Mouse (Mus musculus): ENCODE data around the gene Apol9b.
"Not testable (repeated sequence)": the region's sequence is repeated elsewhere in the genome, so short reads cannot be mapped to it uniquely, and the experiment has no call there.

Apol9b gene

DNA sequence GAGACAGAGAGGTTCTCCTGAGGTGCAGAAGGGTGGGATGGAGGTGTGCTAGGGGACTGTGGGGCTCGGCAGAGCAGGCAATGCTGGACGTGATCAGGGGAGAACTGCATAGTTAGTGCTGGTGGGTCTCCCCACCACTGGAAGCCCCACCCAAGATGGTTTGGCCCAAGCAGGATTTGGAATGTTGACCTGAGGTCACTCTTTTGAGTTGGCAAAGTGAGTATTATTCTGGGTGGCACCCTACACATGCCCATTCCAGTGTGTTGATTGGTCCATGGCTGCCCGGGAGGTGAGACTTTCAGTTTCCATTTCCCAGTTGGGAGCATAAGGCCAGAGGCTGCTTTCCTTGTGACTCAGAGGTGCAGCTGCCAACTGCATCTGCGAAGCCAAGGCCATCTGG, at the start of gene Apol9b:
Gene Apol9b, plus strand, starts transcription at position 301 of the 400 bp plus-strand sequence.
- DNase-seq (ENCODE audit: low spot score) = not testable (repeated sequence)

DNA sequence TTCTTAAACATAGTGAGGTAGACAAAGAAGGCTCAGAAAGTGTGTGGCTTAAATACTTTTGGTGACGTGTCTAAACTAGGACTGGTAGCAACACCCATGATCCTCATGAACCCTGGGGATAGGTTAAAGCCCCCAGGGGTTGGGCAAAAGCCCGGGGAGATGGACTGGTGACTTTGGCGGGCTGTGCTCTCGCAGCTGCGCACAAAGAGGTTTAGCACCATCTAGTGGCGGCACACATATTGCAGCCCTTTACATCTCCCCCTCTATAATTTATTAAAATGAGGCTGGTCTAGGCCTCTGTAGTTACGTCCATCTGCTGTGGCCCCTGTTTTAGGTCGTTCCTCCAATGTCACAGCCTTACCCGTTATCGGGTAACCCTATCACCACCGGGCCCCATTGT, 44.9 kb upstream of the Apol9b start:
- DNase-seq (ENCODE audit: low spot score) = peak; percentile 26

DNA sequence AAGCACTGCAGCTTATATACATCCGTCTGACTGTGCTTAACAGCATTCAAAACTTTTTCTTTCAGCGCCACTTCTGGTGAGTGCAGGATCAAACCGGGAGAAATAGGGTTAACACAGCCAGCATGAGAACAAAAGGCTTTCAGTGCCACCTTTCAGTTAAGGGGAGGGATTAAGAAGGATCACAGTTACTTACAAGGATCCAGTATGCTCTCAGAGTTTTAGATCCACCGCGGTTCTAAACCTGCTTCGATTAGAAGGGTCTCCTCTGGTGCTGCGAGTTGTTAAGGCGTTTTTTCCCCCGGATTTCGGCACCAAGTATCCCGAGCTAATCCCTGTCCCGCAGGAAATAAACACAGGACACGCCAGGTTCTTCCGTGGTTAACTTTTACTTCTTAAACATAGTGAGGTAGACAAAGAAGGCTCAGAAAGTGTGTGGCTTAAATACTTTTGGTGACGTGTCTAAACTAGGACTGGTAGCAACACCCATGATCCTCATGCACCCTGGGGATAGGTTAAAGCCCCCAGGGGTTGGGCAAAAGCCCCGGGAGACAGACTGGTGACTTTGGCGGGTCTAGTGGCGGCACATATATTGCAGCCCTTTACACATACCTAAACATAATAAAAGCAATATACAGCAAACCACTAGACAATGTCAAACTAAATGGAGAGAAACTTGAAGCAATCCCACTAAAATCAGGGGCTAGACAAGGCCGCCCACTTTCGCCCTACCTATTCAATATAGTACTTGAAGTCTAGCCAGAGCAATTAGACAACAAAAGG, 37.1 kb upstream of the Apol9b start:
- not testable (repeated sequence) for DNase-seq (ENCODE audit: low spot score)

DNA sequence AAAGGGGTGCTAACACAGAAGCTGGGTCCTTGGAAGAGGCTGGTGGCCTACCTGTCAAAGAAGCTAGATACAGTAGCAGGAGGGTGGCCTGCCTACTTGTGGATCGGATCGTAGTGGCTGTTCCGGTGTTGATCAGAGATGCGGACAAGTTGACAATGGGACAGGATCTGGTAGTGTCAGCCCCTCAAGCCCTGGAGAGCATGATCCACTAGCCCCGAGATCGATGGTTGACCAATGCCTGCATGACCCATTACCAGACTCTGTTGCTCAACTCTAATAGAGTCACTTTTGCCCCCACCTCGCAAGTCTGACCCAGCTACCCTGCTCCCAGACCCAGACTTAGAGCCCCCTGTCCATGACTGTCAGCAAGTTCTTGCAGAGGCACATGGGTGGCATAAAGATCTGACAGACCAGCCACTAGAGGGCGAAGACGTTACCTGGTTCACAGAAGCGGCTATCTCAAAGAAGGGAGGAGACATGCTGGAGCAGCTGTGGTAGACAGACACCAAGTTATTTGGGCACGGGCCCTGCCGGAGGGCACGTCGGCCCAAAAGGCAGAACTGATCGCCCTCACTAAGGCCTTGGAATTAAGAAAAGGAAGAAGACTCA, 34.0 kb upstream of the Apol9b start:
- DNase-seq (ENCODE audit: low spot score) = peak; percentile 5

DNA sequence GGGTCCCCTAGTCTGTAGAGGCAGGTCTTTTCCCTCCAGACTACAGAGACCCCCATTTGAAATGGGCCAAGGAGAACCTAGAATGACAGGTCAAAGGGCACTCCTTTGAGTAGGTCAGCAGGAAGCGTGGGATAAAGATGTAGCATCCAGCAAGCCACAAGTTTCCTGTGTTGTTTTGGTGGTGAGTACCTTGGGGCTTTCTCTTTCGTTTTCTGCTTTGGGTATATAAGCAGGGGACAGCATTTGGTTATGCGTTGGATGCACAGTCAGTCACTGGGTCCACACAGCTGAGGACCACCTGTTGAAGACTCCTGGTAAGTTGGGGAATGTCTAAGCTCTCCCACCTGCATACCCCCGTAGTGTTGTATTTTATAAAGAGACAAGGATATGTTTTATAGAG, 30.2 kb upstream of the Apol9b start, which contains the start of gene Apol7e:
Gene Apol7e, plus strand, starts transcription at position 202 of the 400 bp plus-strand sequence.
- DNase-seq (ENCODE audit: low spot score) = not testable (repeated sequence)

DNA sequence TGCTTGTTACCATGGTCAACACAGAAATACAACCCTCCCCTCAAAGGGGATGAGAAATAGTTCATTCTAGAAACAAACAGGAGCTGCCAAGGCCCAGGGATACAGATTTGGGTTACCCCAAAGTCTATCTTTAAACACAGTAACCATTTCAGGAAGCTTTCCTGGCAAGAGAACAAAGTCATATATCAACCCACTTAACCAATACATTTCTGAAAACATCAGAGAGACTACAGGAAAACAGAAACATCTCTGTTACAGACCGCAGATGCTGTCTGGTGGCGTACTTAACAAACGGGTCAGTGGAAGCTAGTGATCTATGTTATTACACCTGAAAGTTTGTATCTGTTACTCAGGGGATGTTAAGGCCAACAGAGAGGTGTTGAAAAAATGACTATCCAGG, 23.5 kb upstream of the Apol9b start:
- DNase-seq (ENCODE audit: low spot score) = not testable (repeated sequence)

DNA sequence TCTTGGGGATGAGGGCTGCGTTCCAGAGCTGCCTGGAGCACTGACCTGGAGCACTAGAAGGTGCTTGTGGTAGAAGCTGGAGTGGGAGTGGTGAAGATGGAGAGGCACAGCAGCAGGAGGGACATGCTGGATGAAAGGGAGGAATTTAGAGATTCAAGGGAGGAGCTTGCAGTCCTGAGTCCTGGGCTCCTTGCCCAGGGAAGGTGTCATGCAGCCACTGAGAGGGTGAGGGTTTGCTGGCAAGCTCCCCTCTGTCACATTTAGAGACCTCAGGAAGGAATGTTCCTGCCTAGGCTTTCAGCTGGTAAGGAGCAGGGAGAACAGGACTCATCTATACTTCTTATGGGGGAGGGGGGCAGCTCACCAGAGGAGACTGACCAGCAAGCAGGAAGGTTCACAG, 19.9 kb upstream of the Apol9b start:
- not testable (repeated sequence) for DNase-seq (ENCODE audit: low spot score)

DNA sequence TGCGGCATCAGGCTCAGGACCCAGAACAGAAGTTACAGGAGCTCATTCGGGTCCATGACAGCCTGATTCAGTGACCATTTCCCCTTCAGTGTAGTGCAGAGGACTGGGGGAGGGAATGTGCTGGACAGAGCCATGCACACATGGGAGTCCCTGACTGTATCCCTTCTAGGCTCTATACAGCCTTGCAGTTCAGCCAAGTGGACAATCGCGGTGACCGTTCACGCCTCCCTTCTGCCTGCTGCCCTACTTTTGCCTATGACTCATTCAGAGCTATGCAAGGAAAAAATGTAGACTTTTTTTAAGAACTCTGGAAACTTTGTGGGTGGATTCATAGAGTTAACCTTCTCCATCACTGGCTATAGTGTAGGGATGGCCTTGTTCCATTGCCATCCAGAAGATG, 10.6 kb upstream of the Apol9b start:
- not testable (repeated sequence) for DNase-seq (ENCODE audit: low spot score)

DNA sequence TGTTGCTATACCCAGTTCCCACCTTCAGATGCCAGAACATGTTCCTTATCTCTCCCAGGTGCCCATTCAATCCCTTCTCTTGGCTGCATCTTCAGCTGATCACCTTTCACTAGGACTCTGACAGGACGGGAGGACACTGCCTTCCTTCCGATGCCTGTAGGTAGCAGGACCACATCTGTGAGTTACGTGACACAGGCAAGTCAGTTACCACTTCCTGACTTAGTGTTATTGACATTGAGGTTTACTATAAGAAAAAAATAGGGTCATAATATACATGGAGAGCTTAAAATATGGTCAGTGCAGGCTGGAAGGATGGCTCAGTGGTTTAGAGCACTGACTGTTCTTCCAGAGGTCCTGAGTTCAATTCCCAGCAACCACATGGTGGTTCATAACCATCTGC, 7.3 kb upstream of the Apol9b start:
- not testable (repeated sequence) for DNase-seq (ENCODE audit: low spot score)

DNA sequence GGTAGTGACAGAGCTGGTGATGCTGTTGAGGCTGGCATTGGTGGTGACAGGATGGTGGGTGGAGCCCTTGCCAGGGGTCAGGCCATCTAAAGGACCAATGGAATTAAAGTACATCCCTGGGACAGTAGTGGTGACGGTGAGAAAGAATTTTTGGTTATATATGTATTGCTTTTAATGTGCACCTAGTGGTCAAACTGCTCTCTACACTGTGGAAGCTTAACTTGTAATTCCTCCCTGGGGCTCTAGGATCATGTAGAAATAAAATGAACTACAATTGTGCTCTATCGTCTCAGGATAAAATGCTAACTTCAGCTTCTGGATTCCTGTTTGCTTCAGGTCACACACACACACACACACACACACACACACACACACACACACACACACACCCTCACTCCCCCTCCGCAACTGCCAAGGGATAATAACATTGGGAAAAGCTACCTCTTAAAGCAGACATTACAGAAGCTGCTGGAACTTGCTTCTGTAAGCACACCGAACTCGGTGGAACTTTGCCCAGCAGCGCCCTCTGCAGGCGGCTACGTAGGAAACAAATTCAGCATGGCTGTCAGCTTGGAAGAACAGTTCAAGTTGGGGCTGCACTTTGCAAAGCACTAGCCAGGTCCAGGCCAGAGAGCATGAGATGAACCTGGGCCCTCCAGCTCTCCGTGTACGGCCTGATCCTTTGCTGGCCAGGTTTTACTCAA, 4.5 kb upstream of the Apol9b start:
- DNase-seq (ENCODE audit: low spot score) = not testable (repeated sequence)

DNA sequence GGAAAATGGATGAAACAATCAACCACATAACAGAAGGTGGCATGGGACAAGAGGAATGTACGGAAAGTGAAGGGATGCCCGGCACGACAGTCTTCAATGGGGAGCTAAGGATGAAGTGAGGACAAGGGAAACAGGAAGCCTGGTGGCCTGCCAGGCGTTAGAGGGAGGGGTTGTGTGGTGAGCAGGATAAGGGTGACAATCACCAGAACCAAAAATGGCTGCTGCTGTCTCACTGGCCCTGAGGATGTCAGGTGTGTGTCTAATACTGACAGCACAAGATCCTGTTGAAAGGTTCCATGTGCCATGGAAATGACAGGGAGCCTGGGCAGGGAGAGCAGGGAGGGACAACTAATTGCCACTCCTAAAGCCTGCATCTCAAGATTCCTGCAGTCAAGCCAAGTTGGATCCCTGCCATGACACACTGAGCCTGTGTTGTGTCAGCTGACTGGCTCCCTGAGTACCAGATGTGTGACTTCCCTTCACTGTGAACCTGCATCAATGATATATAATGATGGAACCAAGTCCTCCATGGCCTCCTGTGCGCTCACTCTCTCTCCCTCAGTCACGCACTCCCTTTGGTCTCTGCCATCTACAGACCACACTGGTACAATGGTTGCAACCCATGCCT, 3.3 kb upstream of the Apol9b start:
- DNase-seq (ENCODE audit: low spot score) = not testable (repeated sequence)

DNA sequence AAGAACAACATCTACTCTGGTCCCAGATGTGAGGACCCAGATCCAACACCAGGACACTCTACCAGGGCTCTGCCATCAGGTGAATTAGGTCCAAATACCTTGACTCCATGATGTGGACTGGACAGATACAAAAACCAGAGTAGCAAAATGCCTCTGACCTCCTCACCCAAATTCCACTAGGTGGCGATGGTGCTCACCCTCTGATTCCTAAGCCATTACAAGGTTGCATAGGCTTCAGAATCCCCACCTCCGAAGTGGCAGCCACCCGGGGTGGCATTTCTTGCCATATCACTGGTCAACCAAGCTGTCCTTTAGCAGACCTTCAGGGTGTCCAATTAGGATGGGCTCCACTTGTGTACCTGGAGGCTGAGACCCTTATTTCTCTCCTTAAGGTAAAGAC, 1.7 kb upstream of the Apol9b start:
- not testable (repeated sequence) for DNase-seq (ENCODE audit: low spot score)

DNA sequence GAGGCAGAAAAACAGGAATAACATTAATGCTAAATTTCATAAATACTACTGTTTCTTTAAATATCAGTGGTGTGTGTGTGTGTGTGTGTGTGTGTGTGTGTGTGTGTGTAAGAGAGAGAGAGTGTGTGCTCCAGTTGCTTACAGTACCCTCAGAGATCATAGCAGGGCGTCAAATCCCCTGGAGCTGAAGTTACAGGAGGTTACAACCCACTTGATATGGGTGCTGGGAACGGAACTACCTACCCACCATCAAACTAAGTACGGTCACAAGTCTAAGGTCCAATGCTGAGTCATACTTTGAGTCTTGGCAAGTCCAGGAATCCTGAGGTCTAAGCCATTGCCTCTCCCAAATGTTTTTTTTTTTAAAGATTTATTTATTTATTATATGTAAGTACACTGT, 1.1 kb upstream of the Apol9b start:
- DNase-seq (ENCODE audit: low spot score) = not testable (repeated sequence)

DNA sequence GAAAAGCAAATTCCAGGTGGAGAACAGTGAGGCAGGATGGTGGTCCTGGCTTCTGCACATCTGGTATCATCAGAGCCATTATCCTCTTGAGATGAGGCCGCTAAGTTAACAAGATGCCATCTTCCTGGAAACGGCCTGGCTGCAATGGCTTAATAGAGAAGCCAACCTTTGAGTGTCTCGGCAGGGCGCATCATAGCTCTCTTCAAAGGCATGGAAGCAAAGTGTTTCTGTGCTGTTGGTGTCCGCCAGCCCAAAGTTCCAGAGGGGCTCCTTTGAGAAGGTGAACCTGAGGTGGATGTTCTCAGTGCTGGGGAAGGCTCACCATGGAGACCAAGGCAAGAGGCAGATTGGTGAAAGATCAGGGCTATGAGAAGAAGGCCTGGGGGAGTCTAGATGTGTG, 2.8 kb downstream of the Apol9b start:
- DNase-seq (ENCODE audit: low spot score) = no peak

DNA sequence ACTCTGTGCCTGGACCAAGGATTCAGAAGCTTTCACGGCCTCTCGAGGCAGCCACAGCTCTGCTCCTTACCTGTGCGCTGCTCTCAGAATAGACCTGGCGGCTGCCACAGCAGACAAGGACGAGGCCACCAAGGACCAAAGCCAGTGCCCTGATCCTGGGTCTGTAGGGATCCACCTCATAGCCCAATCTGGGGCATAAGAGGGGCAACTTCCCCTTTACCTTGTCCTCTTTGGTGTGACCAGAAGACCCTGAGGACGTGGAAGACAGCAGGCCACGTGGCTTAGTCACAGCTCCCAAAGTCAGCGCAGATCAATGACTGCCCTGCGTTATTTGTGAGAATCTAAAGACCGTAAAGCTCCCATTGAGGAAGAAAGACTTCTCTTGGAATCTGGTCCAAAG, 4.0 kb downstream of the Apol9b start:
- DNase-seq (ENCODE audit: low spot score) = not testable (repeated sequence)

DNA sequence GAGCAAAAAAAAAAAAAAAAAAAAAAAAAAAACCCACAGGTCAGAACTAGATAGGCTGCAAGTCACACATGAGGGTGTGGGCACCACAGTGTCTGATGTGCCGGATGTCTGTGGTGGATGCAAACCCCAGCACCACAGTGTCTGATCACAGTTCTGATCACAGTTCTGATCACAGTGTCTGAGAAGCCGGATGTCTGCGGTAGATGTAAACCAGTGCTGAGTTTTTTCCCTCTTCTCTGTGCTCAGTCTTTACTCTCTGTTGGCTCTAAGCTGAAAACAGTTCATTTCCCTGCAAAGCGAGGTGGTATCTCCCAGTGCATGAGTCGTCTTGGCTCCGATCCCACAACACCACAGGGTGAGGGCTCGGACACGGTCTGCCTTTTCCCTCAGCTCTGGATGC, 4.5 kb downstream of the Apol9b start:
- not testable (repeated sequence) for DNase-seq (ENCODE audit: low spot score)

DNA sequence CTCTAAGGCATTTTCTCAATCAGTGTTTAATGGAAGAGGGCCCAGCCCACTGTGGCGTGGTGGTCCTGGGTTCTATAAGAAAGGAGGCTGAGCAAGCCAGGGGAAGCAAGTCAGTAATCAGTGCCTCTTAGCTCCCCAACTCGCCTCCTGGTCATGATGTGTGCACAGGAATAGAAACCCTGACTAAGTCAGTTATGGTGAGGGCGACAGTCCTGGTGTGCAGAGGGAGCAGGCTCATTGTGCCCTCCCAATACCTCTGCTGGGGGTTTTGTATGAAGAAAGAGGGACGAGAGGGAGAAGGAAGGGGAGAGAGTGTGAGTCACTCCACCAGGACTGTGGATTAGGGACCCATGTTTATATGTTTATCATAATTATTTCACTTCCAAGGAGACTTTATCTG, 5.1 kb downstream of the Apol9b start:
- DNase-seq (ENCODE audit: low spot score) = not testable (repeated sequence)

DNA sequence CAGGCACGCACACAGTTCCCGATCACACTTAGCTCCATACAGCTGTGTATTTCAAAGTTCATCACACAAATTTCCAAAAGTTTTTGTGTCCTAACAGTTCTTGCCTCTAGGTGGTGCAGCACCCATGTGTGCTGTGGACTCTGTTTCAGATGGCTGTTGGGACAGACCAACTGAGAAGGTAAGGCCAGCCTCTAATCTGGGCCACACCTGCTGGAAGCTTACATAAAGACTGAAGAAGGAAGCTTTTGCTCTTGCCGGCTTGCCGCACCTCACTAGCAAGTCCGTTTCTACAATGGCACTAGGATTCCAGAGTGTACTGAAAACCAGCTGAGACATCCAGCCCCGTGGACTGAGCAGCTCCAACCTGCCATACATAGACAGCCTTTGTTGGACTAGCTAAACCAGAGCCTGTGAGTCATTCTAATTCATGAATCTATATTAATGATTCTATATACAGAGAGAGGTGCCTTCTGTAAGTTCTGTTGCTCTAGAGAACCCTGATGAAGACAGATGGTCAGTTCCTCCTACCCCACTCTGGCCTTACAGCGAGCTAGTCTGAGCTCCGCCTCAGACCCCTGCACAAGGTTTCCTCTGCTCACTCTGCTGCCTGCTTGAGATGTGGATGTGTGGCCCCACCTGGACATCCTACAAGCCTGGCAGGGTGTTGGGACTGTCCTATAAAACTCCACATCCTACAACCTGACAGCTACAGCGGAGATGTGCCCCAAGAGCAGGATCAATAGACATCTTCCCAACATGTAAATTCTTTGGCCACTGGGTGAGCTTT, 11.9 kb downstream of the Apol9b start:
- no peak for DNase-seq (ENCODE audit: low spot score)

DNA sequence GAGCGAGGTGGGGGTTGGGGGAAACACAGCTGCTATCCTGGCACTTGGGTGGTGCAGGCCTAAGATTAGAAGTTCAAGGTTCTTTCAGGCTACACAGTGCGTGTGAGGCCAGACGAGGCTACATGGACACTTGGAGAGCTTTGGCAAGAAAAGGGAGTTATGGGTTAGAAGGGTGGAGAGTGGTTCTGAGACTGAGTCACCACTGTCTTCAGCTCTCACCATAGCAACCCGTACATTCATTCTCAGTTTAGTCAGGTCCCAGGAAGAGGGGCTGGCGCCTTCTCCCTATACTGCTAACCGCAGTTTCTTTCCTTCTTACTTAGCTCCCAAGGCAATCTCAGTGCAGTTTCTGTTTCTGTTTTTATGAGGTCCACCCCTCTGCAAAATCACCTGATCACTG, 12.7 kb downstream of the Apol9b start:
- DNase-seq (ENCODE audit: low spot score) = not testable (repeated sequence)

DNA sequence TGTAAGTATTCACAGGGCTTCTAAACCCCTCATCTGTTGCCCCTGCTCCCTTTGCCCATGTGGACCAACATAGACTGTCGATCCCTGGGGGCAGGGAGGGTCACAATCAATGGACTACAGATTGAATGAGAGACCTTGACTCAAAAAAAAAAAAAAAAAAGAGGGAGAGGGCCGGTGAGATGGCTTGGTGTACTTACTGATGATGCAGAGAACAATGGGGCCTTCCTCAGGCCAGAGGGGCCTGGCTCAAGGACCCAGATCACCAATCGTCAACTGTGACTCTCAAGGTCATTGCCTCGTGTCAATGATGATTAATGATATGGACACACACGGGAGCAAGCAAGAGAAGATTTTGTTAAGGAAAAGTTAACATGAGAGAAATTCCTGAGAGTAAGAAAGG, 15.8 kb downstream of the Apol9b start:
- DNase-seq (ENCODE audit: low spot score) = no peak

DNA sequence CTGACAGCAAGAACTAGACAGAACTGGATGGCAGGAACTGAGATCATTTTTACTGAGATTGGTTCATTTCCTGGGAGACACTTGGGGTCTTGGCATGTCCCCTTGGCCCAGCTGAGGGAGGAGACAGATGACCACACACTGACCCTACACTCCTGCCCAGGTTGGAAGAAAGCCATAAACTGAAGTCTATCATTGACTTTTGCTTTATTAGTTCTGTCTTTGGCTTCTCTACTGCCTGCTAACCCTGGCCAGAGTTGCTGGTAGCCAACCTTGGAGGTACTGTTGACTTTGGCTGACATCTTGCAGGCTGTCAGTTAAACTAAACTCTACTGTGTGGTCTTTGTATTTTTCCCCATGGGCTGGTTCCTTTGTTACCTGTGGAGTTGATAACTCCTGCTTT, 16.2 kb downstream of the Apol9b start:
- DNase-seq (ENCODE audit: low spot score) = no peak

DNA sequence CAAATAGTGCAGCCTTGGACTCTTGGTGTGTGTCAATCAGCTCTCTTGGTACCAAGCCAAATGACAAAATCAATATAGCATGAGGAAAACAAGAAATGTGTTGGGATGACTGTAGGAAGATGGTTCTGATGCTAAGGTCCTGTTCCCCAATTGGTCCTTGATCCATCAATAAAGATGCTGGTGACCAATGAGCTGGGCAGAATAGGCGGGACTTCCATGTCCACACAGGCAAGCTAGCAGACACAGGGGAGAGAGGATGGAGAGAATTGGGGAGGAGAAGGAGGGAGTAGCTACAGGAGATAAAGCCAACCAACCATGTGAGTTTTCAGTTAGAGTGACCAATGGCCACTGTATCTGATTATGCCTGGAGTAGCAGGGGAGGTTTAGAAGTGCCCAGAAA, 17.5 kb downstream of the Apol9b start:
- DNase-seq (ENCODE audit: low spot score) = no peak
